Mouse (Mus musculus): ENCODE data around the gene AF366264. TPM values are rescaled to one million over a fixed set of nuclear protein-coding genes. Genes with fewer than 3 reads are reported as not detected.
"Not testable (repeated sequence)": the region's sequence is repeated elsewhere in the genome, so short reads cannot be mapped to it uniquely, and the experiment has no call there.

AF366264 gene
- not detected for total RNA-seq (2021)
- long read RNA-seq, experiment 1 = 0 reads
- long read RNA-seq, experiment 2 = 0 reads

- not testable (repeated sequence) for DNase-seq
Measured at GRCm38 (mm10) chr8:13838289-13838688, at the start of gene AF366264. Gene AF366264, minus strand, starts transcription at chr8:13838389.

DNA sequence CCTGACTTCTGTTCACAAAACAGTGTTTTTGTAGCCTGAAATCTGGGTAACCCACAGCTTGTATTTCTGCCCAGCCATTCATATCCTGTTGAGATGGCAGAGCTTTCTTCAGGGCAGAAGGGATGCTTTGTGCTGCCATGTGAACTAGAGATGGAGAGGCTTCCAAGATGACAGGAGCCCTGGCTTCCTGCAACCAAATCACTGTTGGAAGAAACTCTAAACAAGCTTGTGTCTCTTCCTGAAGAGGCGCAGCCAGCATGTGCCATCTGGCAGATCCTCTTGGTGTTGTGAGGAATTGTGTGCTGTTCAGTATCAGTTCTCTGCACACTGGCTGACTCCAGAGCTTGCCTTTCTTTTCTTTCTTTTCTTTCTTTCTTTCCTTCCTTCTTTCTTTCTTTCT lies 5.1 kb upstream of the AF366264 start:
- DNase-seq = not testable (repeated sequence)

- DNase-seq = no peak
Measured at GRCm38 (mm10) chr8:13828598-13829172, 9.5 kb downstream of the AF366264 start.

DNA sequence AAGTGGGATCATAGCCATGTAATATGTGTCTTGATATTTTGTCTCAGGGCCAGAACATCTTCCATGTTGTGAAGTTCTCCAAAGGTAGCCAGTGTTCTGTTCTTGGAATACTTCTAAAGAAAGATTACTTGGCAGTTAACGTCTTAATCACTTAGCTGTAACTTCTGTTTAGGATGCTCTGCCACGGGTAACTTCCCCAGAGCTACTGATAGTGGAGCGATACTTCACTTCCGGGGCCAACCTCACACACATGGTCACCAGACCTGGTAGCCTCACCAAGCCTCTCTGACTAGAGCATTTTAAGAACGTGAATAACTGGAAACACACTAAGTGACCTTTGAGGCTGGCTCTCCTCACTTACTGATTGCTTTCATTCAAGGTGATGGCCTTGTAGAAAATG lies 38.6 kb downstream of the AF366264 start:
- DNase-seq = no peak

- DNase-seq = no peak
Measured at GRCm38 (mm10) chr8:13797676-13798075, 40.5 kb downstream of the AF366264 start.

DNA sequence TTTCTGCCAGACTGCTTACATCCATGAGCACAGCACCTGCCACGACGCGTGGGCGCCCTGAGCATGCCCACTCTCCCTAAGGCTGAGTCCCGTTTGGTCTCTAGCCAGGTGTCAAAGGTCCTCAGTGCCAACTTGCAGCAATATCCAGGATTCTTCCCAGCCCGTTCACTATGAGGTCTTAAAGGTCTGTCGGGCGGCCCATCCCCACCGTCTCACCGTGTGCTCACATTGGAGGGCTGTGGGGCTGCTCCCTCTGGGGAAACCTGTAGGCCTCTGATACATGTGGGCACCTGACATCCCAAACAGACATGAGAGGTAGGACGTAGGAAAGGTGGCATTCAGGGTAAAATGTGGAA lies 44.5 kb downstream of the AF366264 start:
- no peak for DNase-seq

GRCm38 (mm10) chr8:13793097-13793745 lies 45.0 kb downstream of the AF366264 start:
- no peak for DNase-seq

DNA sequence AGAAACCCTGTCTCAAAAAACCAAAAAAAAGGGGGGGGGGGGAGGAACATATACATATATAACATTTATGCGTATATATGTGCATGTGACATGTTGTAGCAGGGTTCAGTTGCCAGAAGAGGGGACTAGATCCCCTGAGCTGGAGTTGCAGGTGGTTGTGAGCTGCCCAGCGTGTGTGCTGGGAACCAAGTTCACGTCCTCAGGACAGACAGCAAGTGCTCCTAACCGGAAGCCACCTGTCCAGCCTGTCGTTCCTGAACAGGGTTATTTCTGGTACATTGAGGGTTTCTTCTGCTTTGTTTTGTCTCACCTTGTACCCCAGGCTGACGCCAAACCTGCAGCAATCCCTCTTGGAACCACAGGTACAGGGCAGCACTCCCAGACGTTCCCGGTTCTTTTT lies 48.6 kb downstream of the AF366264 start:
- DNase-seq = no peak

DNA sequence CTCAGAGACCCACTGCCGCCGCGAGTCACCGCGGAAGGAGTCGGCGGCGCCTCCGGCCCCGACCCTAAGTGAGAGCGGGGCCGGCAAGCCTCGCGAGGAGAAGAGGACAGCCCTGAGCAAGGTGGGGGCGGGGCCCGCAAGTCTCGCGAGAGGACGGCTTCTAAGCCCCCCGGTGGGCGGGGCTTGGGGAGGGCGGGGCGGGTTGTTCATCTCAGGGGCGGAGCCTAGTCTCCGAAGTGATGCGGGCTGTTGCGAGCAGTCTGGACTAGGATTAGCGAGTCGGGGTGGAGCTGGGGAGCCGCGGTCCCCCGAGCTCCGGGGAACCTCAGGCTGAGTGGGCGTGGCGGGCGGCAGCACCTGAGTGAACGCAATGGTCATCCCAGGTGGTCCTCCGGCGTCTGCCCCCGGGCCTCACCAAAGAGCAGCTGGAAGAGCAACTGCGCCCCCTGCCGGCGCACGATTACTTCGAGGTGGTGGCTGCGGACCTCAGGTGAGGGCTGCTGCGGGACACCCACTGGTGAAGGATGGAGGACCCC lies 52.4 kb downstream of the AF366264 start:
- peak; percentile 99 for DNase-seq

DNA sequence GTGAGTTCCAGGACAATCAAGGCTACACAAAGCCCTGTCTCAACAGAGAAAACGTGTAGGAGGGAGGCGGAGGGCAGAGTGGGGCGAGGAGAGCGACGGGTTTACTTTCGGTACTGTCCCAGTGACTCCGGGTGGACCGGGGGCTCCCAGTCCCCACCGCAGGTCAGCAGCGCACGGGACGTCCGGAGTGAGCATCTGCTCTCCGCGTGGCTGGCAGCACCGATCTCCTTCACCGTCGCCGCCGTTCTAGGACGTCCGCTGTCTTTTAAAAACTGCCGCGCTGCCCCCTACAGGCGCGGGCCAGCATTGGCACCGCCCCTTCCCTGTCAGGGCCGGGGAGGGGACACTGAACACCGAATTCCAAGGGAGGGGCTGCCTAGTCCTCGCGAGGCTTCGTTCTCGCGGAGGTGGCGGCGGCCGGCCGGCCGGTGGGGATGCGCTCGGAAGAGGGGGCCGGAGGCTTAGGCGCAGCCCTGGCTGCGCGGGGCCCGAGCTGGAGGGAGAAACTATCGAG lies 52.9 kb downstream of the AF366264 start, which contains the start of gene Upf3a:
TSS of gene Upf3a (plus strand) at position 366 of the 514 bp plus-strand sequence.
- DNase-seq = peak; percentile 94

Other genes with a start within 250 kb of the AF366264 start
- gene Rasa3, start 160.8 kb downstream of the AF366264 start, total RNA-seq (2021) = 10 to 100 TPM; 32.5 to 39.5 TPM
- gene Cfap97d2, start 132.5 kb downstream of the AF366264 start, total RNA-seq (2021) = under 1 TPM in 1 of 2 experiments, not detected in 1; 0.30 TPM
- 10 to 100 TPM; 55.0 to 58.2 TPM for gene Cdc16, start 80.7 kb downstream of the AF366264 start, total RNA-seq (2021)
- gene Upf3a, start 52.8 kb downstream of the AF366264 start, total RNA-seq (2021) = 10 to 100 TPM; 27.2 to 30.0 TPM
- gene Champ1, start 31.3 kb upstream of the AF366264 start, total RNA-seq (2021) = 10 to 100 TPM; 20.6 to 21.2 TPM
- 10 to 100 TPM; 11.1 to 13.4 TPM for gene Coprs, start 51.9 kb upstream of the AF366264 start, total RNA-seq (2021)